Mouse (Mus musculus): Measurements from ENCODE around the gene Ctxn1. TPM values are rescaled to one million over a fixed set of nuclear protein-coding genes. Genes with fewer than 3 reads are reported as not detected.

The Ctxn1 gene
- 236 and 302 TPM in 2 replicates for polyA plus RNA-seq (2014; fragmentation: Nextera tagmentation; extraction: Ambion mirVana)

DNA sequence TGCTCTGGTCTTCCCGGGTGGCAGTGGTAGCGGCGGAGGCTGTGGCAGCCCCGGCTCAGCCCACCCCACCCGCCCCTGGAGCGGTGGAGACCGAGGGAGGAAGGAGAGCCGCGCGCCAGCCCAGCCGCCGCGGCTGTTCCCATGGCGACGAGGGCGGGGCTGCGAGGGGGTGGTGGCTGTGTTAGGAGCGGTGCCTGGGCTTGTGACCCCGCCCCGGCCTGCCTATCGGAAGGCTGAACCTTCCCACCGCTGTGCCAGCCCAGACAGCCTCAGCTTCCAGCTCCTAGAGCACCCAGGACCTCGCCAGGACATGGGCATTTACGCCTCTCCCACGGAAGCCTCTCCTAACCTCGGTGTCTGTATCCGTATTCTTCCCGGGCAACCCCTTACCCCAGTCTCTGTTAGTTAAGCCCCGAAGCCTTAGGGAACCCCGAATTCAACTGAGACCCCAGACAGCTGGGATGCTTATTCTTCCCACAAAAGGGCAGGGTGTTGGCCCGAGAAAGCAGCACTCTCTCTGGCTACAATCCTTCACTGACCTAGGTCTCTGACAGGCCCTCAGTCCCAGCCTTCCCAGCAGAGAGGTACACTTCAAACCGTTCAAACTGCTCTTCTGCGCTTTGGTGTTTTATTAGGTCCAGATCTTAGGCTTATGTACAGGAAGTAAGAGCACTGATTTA, at the start of gene Ctxn1:
Ctxn1 (minus strand) TSS at position 150 of the 680 bp plus-strand sequence.
- ATAC-seq = peak; percentile 92

DNA sequence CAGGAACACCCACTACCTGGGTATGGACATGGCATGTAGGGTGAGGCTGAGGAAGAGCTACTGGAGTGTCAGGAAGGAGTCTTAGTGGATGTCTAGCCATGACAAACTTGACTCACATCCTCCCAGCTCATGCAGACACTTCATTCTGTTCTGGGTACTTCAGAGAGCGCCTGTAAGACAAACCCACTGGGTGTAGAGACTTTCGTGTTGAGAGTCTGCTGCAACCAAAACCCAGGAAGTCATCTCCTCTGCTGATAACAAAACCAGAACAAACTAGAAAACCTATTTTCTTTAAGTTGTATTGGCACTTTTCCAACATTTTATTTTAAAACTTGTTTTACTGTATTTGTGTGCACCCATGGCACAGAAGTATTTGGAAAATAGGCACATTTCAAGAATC, 46.8 kb upstream of the Ctxn1 start:
- WGBS = 91% methylated on average over 2 of the region's 2 CpGs
- H3K9me3 ChIP-seq (replicated peaks; ENCODE audit: control insufficient read depth, low read length) = no peaks in the 10 kb centered on the region
- H3K36me3 ChIP-seq (ENCODE audit: control insufficient read depth, insufficient read depth, low read length) = peaks cover 98% of the 10 kb centered on the region
- H3K27me3 ChIP-seq (replicated peaks; ENCODE audit: control insufficient read depth, insufficient read depth, low read length) = no peaks in the 10 kb centered on the region
- no peak overlapping the region for H3K9ac ChIP-seq (ENCODE audit: low read length)
- DNase-seq (ENCODE audit: low spot score) = no peak
- H3K4me2 ChIP-seq (ENCODE audit: low read length) = no peak overlapping the region
- no peak for ATAC-seq
- H3K27ac ChIP-seq (ENCODE audit: low read depth, low read length) = no peak overlapping the region
- H3K4me1 ChIP-seq (ENCODE audit: control insufficient read depth, insufficient read depth, low read length) = no peaks in the 10 kb centered on the region
- H3K4me3 ChIP-seq (ENCODE audit: low read depth, low read length) = no peak overlapping the region

More for the DNA sequence above, at the start of gene Ctxn1:
- peak within 1 kb of the TSS; percentile 97 for H3K27ac ChIP-seq (ENCODE audit: low read depth, low read length)
- no peaks in the 10 kb centered on the region for H3K27me3 ChIP-seq (replicated peaks; ENCODE audit: control insufficient read depth, insufficient read depth, low read length)
- peaks cover 20% of the 10 kb centered on the region for H3K4me1 ChIP-seq (ENCODE audit: control insufficient read depth, insufficient read depth, low read length)
- 7% methylated on average over 32 of the region's 33 CpGs for WGBS
- peak within 1 kb of the TSS; percentile 93 for H3K4me3 ChIP-seq (ENCODE audit: low read depth, low read length)
- peak within 1 kb of the TSS; percentile 74 for H3K4me2 ChIP-seq (ENCODE audit: low read length)
- DNase-seq (ENCODE audit: low spot score) = peak; percentile 95
- peak within 1 kb of the TSS; percentile 96 for H3K9ac ChIP-seq (ENCODE audit: low read length)
- H3K36me3 ChIP-seq (ENCODE audit: control insufficient read depth, insufficient read depth, low read length) = peaks cover 78% of the 10 kb centered on the region
- no peaks in the 10 kb centered on the region for H3K9me3 ChIP-seq (replicated peaks; ENCODE audit: control insufficient read depth, low read length)

DNA sequence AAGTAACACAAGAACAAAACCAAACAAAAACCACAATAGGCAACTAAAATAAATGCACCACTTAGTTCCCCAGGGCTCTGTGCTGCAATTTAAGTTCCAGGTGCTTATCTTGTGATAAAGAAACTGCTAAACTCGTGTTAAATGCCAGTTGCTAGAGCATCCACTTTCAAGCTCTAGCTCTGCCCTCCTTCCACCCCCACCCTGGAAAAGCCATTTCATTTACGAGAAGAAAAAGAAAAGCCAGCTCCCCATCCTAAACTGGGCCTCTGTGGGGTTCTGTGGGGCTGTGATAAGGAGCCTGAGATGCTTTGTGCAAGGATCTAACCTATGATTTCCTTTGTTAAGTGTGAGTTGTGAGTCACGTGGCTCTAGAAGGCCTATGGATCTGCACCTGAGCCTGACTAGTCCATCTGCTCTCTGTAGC, 45.1 kb upstream of the Ctxn1 start:
- H3K4me2 ChIP-seq (ENCODE audit: low read length) = no peak overlapping the region
- no peak overlapping the region for H3K9ac ChIP-seq (ENCODE audit: low read length)
- H3K36me3 ChIP-seq (ENCODE audit: control insufficient read depth, insufficient read depth, low read length) = peaks cover 99% of the 10 kb centered on the region
- H3K4me1 ChIP-seq (ENCODE audit: control insufficient read depth, insufficient read depth, low read length) = no peaks in the 10 kb centered on the region
- H3K27ac ChIP-seq (ENCODE audit: low read depth, low read length) = no peak overlapping the region
- 87% methylated on average over 3 of the region's 3 CpGs for WGBS
- no peaks in the 10 kb centered on the region for H3K9me3 ChIP-seq (replicated peaks; ENCODE audit: control insufficient read depth, low read length)
- no peak for ATAC-seq
- DNase-seq (ENCODE audit: low spot score) = no peak
- no peaks in the 10 kb centered on the region for H3K27me3 ChIP-seq (replicated peaks; ENCODE audit: control insufficient read depth, insufficient read depth, low read length)
- no peak overlapping the region for H3K4me3 ChIP-seq (ENCODE audit: low read depth, low read length)

DNA sequence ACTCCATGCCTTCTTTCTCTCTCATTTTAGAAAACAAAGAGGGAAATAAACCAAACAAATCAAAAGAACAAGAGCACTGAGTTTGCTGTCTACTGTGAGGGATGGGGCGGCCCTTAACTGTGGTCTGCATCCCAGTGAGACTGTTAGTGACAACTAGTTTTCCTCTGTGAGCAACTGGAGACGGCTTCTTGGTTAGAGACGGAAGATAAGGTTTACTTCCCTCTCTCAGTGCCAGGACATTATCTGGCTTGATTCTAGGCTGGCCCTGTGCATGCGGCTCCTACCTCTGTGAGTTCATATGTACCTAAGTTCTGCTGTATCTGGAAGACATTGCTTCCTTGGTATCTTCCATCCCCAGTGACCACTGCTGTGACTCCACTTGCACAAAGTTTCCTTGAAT, 38.7 kb upstream of the Ctxn1 start:
- H3K9me3 ChIP-seq (replicated peaks; ENCODE audit: control insufficient read depth, low read length) = no peaks in the 10 kb centered on the region
- H3K4me2 ChIP-seq (ENCODE audit: low read length) = no peak overlapping the region
- ATAC-seq (no peak), DNase-seq (ENCODE audit: low spot score) (no peak)
- no peaks in the 10 kb centered on the region for H3K4me1 ChIP-seq (ENCODE audit: control insufficient read depth, insufficient read depth, low read length)
- no peak overlapping the region for H3K9ac ChIP-seq (ENCODE audit: low read length)
- WGBS = 92% methylated on average over 4 of the region's 4 CpGs
- peaks cover 95% of the 10 kb centered on the region for H3K36me3 ChIP-seq (ENCODE audit: control insufficient read depth, insufficient read depth, low read length)
- H3K4me3 ChIP-seq (ENCODE audit: low read depth, low read length) = no peak overlapping the region
- no peaks in the 10 kb centered on the region for H3K27me3 ChIP-seq (replicated peaks; ENCODE audit: control insufficient read depth, insufficient read depth, low read length)
- no peak overlapping the region for H3K27ac ChIP-seq (ENCODE audit: low read depth, low read length)

DNA sequence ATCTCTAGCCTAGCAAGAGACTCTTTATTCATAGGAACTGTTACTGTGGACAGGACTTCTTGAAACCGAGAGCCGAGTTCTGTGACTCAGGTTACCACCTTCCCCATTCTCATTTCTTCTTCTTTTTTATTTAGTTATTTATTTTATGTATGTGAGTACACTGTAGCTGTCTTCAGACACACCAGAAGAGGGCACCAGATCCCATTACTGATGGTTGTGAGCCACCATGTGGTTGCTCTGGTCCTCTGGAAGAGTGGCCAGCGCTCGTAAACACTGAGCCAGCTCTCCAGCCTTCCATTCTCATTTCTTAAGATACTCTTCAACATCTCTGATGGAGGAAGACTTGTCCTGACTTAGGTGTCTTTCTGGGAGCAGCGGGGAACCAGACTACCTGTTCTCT, 33.7 kb upstream of the Ctxn1 start:
- H3K36me3 ChIP-seq (ENCODE audit: control insufficient read depth, insufficient read depth, low read length) = peaks cover 96% of the 10 kb centered on the region
- H3K4me2 ChIP-seq (ENCODE audit: low read length) = no peak overlapping the region
- no peak for ATAC-seq
- H3K9ac ChIP-seq (ENCODE audit: low read length) = no peak overlapping the region
- H3K27ac ChIP-seq (ENCODE audit: low read depth, low read length) = no peak overlapping the region
- H3K9me3 ChIP-seq (replicated peaks; ENCODE audit: control insufficient read depth, low read length) = no peaks in the 10 kb centered on the region
- no peaks in the 10 kb centered on the region for H3K4me1 ChIP-seq (ENCODE audit: control insufficient read depth, insufficient read depth, low read length)
- 86% methylated on average over 5 of the region's 5 CpGs for WGBS
- no peak for DNase-seq (ENCODE audit: low spot score)
- no peaks in the 10 kb centered on the region for H3K27me3 ChIP-seq (replicated peaks; ENCODE audit: control insufficient read depth, insufficient read depth, low read length)
- no peak overlapping the region for H3K4me3 ChIP-seq (ENCODE audit: low read depth, low read length)

DNA sequence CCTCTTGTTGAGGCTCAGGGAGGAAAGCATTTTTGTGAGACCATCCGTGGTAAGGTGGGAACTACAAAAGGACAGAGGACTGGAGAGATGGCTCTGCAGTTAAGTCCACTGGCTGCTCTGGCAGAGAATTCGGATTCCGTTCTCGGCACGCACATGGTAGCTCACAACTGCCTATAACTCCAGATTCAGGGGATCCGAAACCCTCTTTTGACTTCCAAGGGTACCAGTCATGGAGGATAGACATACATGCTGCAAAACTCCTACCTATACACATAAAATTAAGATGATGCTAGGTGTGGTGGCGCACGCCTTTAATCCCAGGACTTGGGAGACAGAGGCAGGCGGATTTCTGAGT, 17.0 kb upstream of the Ctxn1 start:
- Histone ChIP-seq H3K9me3 (replicated peaks; ENCODE audit: control insufficient read depth, low read length) (no peaks in the 10 kb centered on the region), H3K27ac (ENCODE audit: low read depth, low read length) (peak overlapping the region; percentile 56; the same call in 1 of the 2 replicates), H3K4me3 (ENCODE audit: low read depth, low read length) (peak overlapping the region; percentile 73), H3K4me1 (ENCODE audit: control insufficient read depth, insufficient read depth, low read length) (peaks cover 6% of the 10 kb centered on the region), H3K36me3 (ENCODE audit: control insufficient read depth, insufficient read depth, low read length) (peaks cover 18% of the 10 kb centered on the region; the same call in 1 of the 2 replicates), H3K27me3 (replicated peaks; ENCODE audit: control insufficient read depth, insufficient read depth, low read length) (no peaks in the 10 kb centered on the region), H3K9ac (ENCODE audit: low read length) (peak overlapping the region; percentile 79), H3K4me2 (ENCODE audit: low read length) (peak overlapping the region; percentile 80)
- ATAC-seq (no peak), DNase-seq (ENCODE audit: low spot score) (no peak)
- WGBS = 26% methylated on average over 9 of the region's 9 CpGs

DNA sequence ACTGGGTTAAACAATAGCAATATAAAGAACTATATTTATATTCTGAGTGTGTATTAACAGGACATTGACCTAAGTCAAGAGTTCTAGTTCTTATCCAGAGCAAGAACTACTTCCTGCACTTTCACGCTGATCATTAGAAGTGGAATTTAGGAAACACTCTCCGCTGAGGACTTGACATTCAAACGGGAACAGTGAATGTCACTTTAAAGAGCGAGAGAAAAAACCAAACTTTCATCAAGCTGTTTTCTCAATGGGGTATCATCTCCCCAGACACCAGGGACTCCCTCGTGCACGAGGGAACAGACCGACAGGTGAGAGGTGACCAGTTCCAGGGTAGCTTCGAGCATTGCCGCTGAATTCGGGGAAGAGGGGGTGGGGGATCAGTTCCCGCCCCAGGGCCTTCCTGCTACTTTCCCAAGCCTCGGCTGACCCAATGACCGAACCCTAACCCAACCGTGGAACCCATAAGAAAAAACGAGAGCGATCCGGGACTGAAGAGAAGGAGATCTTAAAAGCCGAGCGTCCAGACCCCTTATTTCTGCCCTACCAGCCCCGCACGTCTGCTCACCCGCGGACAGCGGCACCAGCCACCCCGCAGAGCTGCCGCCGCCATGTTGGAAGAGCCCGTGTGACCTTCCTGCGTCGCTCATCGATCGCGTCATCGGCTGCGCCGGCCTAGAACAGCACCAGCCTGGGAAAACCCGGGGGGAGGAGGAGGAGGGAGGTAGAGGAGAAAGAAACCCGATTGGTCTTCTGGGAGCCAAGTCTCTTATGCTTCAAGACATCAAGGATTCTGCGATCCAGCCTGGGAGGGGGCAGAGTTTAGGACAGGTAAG, 16.4 kb upstream of the Ctxn1 start, which contains the start of gene Timm44:
Timm44 (minus strand) TSS at position 639 of the 836 bp plus-strand sequence.
- WGBS = under 1% methylated on average over 39 of the region's 39 CpGs

DNA sequence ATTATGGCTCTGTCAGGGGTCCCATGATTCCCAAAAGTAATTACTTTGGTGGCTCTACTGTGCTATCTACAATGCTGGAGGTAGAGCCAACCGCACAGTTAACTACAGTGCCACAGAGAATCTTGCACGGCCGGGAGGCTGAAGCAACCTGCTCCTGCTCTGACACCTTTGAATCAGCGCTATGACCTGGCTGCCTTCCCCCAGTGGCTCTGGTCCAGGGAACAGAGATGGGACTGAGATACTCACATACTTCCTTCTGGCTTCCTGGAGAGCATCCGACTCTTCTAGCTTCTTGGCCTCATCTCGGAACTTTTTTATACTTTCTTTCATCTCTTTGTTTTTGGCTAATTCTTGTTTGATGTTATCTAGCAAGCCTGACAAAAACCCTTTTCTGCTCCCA, 10.5 kb upstream of the Ctxn1 start:
- no peak for ATAC-seq
- no peaks in the 10 kb centered on the region for H3K9me3 ChIP-seq (replicated peaks; ENCODE audit: control insufficient read depth, low read length)
- DNase-seq (ENCODE audit: low spot score) = no peak
- H3K27ac ChIP-seq (ENCODE audit: low read depth, low read length) = no peak overlapping the region
- no peak overlapping the region for H3K4me2 ChIP-seq (ENCODE audit: low read length)
- no peak overlapping the region for H3K9ac ChIP-seq (ENCODE audit: low read length)
- H3K4me1 ChIP-seq (ENCODE audit: control insufficient read depth, insufficient read depth, low read length) = no peaks in the 10 kb centered on the region; the same call in 1 of the 2 replicates
- no peak overlapping the region for H3K4me3 ChIP-seq (ENCODE audit: low read depth, low read length)
- peaks cover 80% of the 10 kb centered on the region for H3K36me3 ChIP-seq (ENCODE audit: control insufficient read depth, insufficient read depth, low read length)
- 89% methylated on average over 6 of the region's 6 CpGs for WGBS
- H3K27me3 ChIP-seq (replicated peaks; ENCODE audit: control insufficient read depth, insufficient read depth, low read length) = no peaks in the 10 kb centered on the region

More for the DNA sequence above, 16.4 kb upstream of the Ctxn1 start, which contains the start of gene Timm44:
- DNase-seq (ENCODE audit: low spot score) (peak; percentile 99), ATAC-seq (peak; percentile 99)
- peak within 1 kb of the TSS; percentile 80 for H3K4me2 ChIP-seq (ENCODE audit: low read length)
- no peaks in the 10 kb centered on the region for H3K27me3 ChIP-seq (replicated peaks; ENCODE audit: control insufficient read depth, insufficient read depth, low read length)
- peak within 1 kb of the TSS; percentile 56; the same call in 1 of the 2 replicates for H3K27ac ChIP-seq (ENCODE audit: low read depth, low read length)
- peaks cover 6% of the 10 kb centered on the region for H3K4me1 ChIP-seq (ENCODE audit: control insufficient read depth, insufficient read depth, low read length)
- peak within 1 kb of the TSS; percentile 79 for H3K9ac ChIP-seq (ENCODE audit: low read length)
- H3K9me3 ChIP-seq (replicated peaks; ENCODE audit: control insufficient read depth, low read length) = no peaks in the 10 kb centered on the region
- H3K36me3 ChIP-seq (ENCODE audit: control insufficient read depth, insufficient read depth, low read length) = peaks cover 24% of the 10 kb centered on the region; the same call in 1 of the 2 replicates
- peak within 1 kb of the TSS; percentile 73 for H3K4me3 ChIP-seq (ENCODE audit: low read depth, low read length)

All from forebrain, embryonic 14.5 days (tissue).